Mouse (Mus musculus): ENCODE data around the gene Csdc2.

DNA sequence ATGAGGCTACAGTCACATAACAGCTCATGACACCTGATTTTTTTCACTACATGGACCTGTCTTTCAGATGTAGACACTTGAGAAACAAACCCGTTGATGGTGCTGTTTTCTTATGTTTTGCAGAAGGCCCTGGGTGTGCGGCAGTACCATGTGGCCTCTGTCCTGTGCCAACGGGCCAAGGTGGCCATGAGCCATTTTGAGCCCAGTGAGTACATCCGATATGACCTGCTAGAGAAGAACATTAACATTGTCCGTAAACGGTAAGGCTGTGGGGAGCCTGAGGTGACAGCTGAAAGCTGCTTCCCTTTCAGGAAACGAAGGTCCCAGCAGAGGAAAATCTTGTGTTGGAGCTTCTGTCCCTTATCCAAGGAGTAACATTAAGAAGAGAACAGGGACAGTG, 47.4 kb upstream of the Csdc2 start:
- TF ChIP-seq CTCF (IDR thresholded peaks at IDR 0.05; ENCODE audit: control insufficient read depth, insufficient read depth, low read length) = no peak
- no peak for TF ChIP-seq POLR2A (IDR thresholded peaks at IDR 0.05; ENCODE audit: borderline replicate concordance, control insufficient read depth, low read depth, low read length)
